Mouse (Mus musculus): Measurements from ENCODE around the gene Slc26a10.

Gene Slc26a10

DNA sequence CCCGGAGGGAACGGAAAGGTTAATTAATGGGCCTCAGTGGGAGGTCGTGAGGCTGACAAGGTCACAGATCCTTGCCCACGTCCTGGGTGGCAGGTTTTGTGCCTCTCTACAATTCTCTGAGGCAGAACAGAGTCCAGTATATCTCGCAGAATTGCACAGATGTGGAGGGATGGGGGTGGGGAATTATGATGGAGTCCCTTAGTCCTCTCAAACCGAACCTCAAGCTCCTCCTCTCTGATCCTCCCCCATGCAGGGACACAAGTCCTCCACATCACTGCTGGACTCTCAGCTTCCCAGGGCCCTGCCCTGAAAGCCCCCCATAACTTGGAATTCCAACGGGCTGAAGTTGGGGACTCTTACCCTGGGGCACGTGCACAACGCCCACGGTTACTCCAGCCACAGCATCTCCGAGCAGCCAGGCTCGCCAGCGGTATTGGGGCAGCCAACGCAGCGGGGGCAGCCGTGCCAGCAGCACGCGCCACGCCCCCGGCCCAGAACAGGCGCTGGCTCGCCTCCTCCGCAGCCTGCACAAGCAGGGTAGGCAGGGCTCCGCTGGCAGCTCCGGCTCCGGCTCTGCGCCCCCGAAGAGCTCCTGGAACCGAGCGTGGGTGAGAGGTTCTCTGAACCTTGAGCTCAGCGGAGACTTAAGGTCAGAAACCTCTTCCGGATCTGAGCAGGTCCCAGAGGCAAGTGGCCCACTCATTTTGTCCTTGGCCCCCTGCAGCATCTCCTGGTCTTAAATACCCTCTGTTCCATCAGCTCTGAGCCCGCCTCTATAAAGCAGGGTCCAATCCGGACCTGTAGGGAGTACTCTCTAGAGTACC, at the start of gene Slc26a10:
TSS of gene Slc26a10 (minus strand) at position 775 of the 824 bp plus-strand sequence.
- no peak for DNase-seq (ENCODE audit: low spot score)

DNA sequence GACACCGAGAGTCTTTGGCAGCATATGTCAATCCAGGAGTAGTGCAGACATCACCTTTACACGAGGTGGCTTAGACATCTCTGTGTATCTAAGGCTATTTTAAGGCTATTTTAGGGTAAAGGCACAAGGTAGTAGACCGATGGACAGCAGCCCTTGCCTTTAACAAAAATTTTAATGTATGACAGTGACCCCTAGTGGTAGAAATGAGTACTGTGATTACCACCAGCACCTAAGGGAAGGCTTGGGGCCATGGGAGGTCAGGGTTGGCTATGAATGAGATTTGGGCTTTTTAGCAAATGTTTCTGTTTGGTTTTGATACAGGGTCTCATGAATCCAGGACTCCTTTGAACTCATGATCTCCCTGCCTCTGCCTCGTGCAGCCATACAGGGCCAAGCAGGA, 48.5 kb upstream of the Slc26a10 start:
- no peak for DNase-seq (ENCODE audit: low spot score)

DNA sequence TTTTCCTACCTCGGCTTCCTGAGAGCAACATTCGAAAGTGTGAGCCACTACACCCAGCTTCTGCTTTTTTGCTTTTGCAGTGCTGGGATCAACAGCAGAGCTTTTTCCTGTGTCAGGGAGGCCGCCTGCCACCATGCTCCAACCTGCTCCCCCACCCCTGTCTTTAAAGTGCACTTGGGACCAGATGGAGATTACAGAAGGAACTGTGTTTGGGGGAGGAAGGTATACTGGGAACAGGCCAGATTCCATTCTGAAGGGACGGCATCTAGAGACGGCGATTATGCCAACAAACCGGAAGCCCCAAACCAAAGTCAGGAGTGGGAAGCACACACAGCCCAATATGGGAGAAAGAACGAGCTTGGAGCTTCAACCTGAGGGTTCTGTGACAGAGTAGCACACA, 46.7 kb upstream of the Slc26a10 start:
- DNase-seq (ENCODE audit: low spot score): no peak

DNA sequence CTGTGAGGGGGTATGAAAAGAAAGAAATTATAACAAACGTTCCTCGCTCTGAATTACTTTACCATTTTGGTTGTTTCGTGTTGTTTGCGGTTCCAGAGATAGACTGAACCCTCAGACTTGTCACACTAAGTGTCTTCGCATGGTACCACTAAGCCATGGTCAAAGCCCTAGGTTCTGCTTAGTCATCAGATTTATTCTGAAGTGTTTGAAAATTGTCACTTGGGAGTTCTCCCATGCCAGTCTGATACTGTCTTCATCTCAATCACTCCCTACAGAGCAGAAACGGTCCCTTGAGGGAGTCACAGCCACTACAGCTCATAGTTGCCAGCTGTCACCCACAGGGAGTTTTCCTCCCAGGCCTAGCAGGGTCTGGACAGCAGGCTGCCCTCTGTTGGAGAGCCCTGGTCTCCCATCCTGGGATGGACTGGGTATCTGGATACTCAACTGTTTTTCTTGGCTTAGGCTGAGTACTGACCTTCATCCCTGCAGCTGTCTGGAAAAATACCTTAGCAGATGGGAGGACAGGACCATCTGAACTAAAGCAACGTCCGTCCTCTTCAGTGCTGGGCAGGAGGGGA, 46.0 kb upstream of the Slc26a10 start:
- DNase-seq (ENCODE audit: low spot score): no peak

DNA sequence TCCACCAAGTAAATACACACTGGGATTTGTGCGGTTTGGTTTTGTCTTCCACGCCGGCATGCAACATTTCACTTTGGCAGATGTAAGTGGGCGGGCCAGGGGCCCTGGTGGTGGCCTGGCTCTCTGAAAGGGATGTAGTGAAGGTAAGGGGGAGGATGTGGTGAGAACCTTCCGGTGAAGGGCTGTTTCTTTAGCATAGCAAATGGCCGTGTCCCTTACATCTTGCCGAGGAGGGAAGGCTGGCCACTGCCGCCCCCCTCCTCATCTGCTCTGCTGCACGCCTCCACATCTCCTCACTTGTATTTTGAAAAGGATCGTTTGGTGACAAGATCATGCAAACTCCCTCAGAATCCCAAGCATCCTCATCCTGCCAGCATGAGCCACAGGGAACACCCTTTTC, 45.3 kb upstream of the Slc26a10 start:
- no peak for DNase-seq (ENCODE audit: low spot score)

DNA sequence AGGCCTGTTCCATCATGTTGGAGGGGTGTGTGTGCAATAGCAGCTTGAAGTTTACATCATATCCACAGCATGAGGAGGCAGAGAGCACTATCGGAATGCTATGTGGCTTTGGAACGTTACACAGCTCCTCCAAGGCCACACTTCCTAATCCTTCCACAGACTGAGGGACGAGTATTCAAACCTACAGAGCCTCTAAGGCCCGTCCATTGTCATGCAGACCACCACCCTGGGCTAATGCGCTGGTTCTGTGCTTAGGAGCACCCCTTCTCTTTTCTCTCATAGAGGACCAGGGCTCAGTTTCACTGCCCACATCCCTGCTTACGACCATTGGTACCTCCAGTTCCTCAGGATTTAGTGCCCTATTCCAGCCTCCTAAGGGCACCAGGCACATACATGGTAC, 44.8 kb upstream of the Slc26a10 start:
- no peak for DNase-seq (ENCODE audit: low spot score)

DNA sequence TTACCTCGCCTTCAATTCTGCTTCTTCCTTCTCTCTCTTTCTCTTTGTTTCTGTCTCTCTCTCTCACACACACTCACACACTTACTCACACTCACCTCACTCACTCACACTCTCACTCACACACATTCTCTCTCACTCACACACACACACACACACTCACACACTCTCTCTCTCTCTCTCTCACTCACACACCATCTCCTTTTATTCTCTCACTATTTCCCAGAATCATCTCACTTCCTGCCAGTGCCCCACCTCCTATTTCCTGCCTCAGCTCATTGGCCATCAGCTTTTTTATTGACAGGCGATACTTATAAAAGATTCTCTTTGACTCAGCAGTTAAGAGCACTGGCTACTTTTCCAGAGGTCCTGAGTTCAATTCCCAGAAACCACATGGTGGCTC, 37.9 kb upstream of the Slc26a10 start:
- DNase-seq (ENCODE audit: low spot score): no peak

DNA sequence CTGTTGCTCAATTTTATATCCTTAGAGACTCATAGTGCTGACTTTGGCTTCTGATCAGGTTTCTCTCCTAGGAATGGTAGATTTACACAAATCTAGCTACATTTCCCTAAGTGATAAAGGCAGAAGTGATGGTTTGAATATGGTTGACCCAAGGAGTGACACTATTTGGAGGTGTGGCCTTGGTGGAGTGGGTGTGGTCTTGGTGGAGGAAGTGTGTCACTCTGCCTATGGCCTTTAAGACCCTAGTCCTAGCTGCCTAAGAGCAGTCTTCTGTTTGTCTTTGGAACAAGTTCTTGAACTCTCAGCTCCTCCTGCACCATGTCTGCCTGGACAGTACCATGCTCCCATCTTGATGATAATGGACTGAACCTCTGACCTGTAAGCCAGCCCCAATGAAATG, 36.7 kb upstream of the Slc26a10 start:
- no peak for DNase-seq (ENCODE audit: low spot score)

DNA sequence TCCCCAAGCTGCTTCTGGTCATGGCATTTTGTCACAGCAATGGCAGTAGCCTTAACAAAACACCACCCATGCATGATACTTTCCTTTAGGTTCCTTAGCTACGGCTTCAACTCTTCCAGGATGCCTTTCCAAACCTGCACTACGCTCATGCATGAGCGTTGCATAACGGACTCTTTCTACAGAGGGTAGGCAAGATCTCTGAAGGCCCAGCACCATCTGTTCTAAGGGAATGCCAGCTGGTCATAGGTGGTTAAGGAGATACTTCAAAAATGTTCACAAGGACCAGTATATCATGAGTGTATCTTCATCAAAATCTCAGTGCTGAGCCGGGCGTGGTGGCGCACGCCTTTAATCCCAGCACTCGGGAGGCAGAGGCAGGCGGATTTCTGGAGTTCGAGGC, 36.0 kb upstream of the Slc26a10 start:
- DNase-seq (ENCODE audit: low spot score): no peak

DNA sequence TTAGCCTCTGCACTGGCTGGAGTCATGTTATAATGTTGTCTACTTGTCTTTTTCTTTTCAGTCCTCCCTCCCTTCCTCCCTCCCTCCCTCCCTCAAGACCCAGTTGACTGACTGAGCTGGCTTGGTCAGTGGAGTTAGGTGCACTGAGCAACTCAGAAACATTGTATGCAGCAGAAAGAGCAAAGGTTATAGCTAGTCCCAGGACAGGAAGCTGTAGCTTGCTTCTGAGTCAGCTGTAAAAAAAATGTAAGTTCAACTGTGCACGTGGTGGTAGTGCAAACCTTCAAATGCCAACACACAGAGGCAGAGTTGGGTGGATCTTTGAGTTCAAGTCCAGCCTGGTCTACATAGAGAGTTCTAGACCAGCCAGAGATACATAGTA, 34.0 kb upstream of the Slc26a10 start:
- DNase-seq (ENCODE audit: low spot score): no peak

DNA sequence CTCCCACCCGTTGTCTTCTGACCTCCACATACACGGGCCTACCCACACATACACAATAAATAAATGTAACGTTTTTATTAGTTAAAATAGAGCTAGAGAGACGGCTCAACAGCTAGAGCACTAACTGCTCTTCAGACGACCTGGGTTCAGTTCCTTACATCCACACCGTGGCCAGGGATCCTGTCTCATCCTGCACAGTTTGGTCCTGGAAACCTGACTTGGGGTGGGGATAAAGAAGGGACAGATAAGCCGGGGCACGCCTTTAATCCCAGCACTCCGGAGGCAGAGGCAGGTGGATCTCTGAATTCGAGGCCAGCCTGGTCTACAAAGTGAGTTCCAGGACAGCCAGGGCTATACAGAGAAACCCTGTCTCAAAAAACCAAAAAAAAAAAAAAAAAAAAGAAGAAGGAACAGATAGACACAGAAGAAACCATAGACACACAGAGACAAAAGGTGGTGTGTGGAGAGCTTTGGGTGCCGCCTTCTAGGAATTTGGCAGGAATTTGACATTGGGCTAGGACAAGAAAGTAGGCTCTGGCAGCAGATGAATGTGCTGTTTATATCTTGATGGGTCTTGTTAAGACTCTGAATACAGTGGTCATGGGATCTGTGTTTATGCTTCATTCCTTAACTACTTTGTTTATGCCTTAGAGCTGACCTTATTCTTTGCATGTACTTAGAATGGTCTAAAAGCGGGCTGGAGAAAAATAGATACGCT, 33.4 kb upstream of the Slc26a10 start:
- no peak for DNase-seq (ENCODE audit: low spot score)

DNA sequence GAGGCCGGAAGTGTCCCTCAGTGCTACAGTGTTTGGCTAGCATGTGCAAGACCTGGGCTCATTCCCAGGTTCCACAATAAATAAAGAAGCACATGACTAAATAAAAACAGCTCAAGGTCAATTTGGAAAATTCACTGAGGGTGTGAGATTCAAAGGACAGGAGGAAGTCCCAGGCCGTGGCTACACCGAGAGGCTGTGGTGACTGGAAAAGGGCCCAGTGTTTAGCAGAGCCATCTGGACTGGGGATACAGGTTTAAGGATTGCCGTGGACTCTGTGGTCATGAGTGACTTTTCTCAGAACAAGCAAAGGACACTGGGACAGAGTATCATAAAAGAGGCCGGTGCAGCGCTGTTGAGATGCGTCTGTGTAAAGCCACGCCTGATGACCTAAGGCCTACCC, 32.8 kb upstream of the Slc26a10 start:
- no peak for DNase-seq (ENCODE audit: low spot score)

DNA sequence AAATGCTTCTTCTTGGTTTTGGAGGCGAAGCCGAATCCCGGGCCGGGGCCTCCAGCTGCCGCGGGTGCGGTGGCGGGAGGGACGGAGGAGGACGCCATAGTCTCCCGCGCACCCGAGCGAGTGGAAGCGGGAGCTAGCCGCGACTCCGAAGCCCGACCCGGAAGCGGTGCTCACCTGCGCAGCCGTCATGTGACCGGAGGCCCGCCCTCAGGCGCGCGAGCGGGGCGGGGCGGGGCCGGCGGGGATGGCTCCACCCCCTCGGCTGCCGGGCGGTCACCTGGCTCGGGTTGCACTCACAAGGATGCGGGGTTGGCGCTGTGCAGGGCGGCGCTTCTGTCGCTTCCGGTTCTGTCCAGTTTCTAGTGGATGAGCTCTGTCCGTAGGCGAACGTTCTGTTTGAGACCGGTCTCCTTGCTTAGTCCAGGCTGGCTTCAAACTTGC, 31.0 kb upstream of the Slc26a10 start, which contains the start of gene Pip4k2c:
TSS of gene Pip4k2c (minus strand) at position 172 of the 441 bp plus-strand sequence.
- peak; percentile 77 for DNase-seq (ENCODE audit: low spot score)

DNA sequence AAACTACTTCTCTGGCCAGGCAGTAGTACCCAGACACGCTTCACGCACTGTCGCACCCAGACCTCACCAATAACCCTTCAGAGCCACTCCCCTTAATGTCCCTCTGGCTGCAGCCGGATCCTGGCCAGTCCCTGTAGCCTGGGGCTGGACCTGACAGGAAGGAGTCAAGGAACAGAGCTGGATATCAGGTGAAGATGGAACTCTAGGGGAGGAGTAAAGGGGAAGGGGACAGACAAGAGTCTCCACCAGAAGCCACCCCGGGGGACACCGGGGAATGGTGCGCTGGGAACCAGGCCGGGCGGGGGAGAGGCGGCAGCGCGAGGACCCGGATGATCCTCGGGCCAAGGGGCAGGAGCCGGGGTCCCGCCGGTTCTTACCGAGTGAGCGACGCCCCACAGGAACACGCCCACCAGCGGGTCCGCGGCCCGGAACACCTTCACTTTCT, 30.5 kb upstream of the Slc26a10 start:
- no peak for DNase-seq (ENCODE audit: low spot score)

DNA sequence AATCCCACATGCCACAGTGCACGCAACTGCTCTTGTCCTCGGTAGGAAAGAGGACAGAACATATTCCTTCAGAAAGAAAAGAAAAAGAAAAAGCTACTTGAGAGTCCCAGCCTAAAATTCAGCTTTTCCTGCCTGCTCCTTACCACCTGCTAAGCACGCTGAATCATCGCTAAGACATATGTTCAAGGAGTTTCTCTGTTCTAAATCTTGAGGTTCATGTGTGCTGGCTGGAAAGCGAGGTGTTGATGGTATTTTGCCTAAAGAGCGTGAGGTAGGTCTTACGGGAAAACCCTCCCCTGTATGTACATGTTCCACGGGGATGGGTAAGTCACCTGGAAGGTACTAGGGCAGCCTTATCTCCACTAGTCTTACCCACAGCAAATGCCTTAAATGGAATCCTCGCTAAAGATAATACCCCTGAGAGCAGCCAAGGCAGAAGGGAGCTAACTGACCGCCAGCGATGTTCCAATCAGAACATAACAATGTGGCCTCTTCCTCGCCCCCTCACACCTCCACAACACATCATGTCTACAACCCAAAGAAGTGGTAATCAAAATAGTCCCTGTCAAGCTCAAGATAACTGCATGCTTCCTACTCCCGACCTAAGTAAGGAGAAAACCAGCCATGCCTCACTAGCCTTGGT, 29.6 kb upstream of the Slc26a10 start:
- DNase-seq (ENCODE audit: low spot score): no peak

DNA sequence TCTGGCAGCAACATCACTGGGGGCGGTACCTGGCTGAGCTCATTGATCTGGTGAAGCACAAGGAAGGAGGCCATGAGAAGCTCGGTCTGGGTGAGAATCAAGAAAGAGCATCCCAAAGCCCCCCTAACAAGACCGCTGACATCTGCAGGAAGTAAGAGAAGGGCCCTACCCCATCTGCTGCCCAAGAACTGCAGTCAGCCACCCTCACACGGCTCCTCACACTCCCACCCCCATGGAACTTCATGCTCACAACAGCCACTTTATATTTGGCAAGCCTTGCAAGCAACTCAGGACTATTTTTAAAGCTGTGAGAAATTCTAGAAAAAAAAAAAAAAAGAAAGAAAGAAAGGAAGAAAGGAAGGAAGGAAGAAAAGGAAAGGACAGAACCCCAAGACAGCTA, 28.5 kb upstream of the Slc26a10 start:
- no peak for DNase-seq (ENCODE audit: low spot score)

DNA sequence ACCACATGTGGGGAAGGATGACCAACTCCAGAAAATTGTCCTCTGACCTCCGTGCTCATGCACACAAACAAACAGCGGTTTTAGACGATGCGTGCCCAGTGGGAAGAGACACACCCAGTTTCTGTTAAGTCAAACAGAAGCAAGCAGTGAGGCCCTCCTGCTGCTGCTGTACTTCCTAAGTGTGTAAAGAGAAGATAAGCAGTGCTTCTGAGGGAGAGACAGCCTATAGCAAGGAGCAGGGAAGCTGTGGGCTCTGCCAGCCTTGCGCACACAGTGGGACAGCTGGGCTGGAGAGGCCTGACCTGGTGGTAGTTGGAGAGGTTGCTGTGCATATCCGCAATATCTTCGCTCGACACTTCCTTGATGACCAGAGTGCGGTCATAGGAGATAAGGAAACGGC, 24.9 kb upstream of the Slc26a10 start:
- DNase-seq (ENCODE audit: low spot score): no peak

DNA sequence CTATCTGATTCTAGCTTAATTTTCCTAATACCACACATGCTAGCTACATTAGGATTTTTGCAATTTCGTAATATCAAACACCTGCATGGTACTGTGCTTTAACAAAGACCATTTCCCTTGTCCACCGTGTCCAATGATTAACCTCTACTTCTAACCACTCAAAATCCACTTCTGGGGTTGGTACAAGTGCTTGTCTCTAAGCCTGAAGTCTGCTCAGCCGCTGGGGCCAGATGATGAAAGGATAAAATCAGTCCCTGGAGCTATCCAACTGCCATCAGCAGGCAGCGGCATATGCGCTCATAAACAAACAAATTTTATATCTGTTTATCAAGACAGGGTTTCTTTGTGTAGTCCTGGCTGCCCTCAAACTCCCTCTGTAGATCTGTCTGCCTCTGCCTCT, 24.1 kb upstream of the Slc26a10 start:
- no peak for DNase-seq (ENCODE audit: low spot score)

DNA sequence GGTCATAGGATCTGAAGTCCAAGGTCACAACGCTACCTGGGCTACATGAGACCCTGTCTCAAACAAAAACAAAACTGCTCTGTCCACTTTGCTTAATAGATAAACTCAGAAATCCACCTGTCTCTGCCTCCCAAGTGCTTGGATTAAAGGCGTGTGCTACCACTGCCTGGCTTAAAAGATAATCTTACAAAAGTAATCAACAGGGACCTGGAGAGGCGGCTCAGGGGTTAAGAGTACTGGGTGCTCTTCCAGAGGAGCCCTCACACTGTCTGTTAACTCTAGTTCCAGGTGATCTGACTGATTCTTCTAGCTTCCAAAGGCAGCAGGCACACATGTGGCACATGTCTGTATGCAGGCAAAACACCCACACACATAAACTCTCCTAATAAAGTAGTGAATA, 22.7 kb upstream of the Slc26a10 start:
- no peak for DNase-seq (ENCODE audit: low spot score)

DNA sequence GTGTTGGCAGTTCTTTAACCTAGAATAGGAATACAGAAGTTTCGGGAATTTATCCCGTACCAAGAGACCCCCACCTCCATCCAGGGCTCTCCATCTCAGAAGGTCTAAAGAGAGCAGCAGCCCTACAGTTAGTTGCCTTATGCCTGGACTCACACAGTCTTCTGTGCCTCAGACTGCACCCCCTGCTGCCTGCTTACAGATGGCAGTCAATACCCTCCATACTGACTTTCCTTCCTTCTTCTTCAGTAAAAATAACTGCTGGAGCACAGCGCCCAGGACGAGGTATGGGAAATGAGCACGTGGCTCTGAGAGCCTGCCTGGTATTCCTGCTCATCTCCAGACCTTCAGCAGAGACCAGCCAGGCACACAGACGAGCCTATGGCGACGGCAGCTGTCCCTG, 19.8 kb upstream of the Slc26a10 start:
- DNase-seq (ENCODE audit: low spot score): no peak

DNA sequence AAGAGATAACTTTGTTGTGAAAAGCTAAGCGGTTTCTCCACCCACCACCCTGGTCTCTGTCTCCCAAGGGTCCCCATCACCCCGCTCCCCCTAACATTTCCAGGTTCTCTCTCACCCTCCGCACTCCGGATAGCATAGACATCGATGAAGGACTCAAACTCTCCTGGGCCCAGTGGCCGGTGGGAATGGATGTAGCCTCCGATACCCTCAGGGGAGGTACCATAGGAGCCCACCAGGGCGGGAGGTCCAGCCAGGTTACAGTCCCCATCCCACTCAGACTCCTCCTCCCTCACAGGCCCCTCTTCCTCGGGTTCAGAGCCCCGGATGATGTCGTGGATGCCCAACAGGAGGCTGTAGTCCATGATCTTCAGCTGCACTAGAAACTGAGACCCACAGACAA, 19.0 kb upstream of the Slc26a10 start:
- no peak for DNase-seq (ENCODE audit: low spot score)

DNA sequence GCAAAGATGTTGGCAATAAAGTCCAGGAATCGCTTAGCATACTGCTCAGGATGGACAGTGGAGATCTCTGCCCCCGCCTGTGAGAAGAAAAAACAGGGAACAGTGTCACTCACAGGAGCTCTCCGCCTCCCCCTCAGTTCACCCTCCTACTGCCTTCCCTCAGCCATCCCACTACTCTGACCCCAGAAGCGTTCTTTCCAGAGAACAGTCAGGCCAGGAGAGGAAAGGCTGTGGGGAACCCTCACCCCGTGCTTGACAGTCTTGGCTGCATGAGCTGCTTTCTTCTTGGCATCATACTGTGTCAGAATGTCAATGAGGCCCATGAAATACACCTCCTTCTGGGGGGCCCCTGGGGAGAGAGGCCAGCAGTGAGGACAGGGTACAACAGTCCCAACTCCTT, 18.6 kb upstream of the Slc26a10 start:
- no peak for DNase-seq (ENCODE audit: low spot score)

DNA sequence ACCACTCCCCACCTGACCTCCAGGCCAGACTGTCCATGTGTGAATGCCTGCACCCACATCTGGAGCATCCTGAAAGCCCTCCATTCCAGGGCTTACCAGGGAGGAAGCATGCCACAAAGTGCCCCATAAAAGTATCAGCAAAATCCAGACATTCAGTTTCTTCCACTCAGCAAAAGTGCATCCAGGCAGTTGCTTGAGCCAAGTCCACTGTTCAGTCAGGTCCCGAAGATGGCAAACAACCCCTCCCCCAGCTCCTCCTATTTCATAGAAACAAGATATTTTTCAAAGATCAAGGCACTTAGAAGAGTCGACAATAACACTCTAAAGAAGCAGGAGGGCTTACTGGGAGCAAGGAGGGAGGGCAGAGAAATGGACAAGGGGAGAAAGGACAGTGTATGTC, 18.0 kb upstream of the Slc26a10 start:
- DNase-seq (ENCODE audit: low spot score): no peak
